Mouse (Mus musculus) myocyte (in vitro differentiated cells): ENCODE data around the gene Acoxl.

Source experiments
- E2F4 ChIP-seq: IDR thresholded peaks from one replicate; pipeline ENCODE4 v1.6.1; 2011; ENCODE audit warnings: mild to moderate bottlenecking, control low read depth, moderate library complexity; ENCODE audit not compliant: insufficient read depth
- MAX ChIP-seq: IDR thresholded peaks from one replicate; pipeline ENCODE4 v1.6.1; 2011; ENCODE audit warnings: low read depth, mild to moderate bottlenecking, control low read depth
- MYOD1 ChIP-seq, 3 experiments: IDR thresholded peaks; one replicate each; pipeline ENCODE4 v1.6.1; 2011; ENCODE audit warnings: control low read depth in 2 of 3, low read depth in 2 of 3, mild to moderate bottlenecking in 2 of 3, moderate library complexity in 1 of 3; ENCODE audit not compliant: insufficient read length in 2 of 3, control insufficient read depth in 1 of 3
- MYOG ChIP-seq, 3 experiments: IDR thresholded peaks; one replicate each; pipeline ENCODE4 v1.6.1; 2011; ENCODE audit warnings: control low read depth in 2 of 3, low read depth in 2 of 3, mild to moderate bottlenecking in 2 of 3; ENCODE audit not compliant: insufficient read length in 2 of 3, control insufficient read depth in 1 of 3, insufficient read depth in 1 of 3
- POLR2A ChIP-seq: IDR thresholded peaks from one replicate; pipeline ENCODE4 v1.6.1; 2011; ENCODE audit warnings: low read depth, mild to moderate bottlenecking, control low read depth, moderate library complexity; ENCODE audit not compliant: insufficient read length
- POLR2AphosphoS2 ChIP-seq: IDR thresholded peaks from one replicate; pipeline ENCODE4 v1.6.1; 2011; ENCODE audit warnings: low read depth, control low read depth; ENCODE audit not compliant: insufficient read length
- REST ChIP-seq: IDR thresholded peaks from one replicate; pipeline ENCODE4 v1.6.1; 2011; ENCODE audit warnings: mild to moderate bottlenecking, control low read depth, moderate library complexity; ENCODE audit not compliant: insufficient read depth, insufficient read length
- TCF12 ChIP-seq: IDR thresholded peaks from one replicate; pipeline ENCODE4 v1.6.1; 2011; ENCODE audit warnings: mild to moderate bottlenecking, control low read depth; ENCODE audit not compliant: poor library complexity, insufficient read depth, severe bottlenecking
- USF1 ChIP-seq: IDR thresholded peaks from one replicate; pipeline ENCODE4 v1.6.1; 2011; ENCODE audit warnings: low read depth, mild to moderate bottlenecking, control low read depth, moderate library complexity

GRCm38 (mm10) chr2:128132635-128133034, 294.0 kb downstream of the Acoxl start:
- no peak for TF ChIP-seq MAX
- TF ChIP-seq POLR2A: no peak
- TF ChIP-seq MYOD1 (IDR thresholded peaks at IDR 0.05; ENCODE audit: control insufficient read depth in 1 of 3, insufficient read length in 2 of 3, low read depth in 2 of 3): no peak
- no peak for TF ChIP-seq MYOG (IDR thresholded peaks at IDR 0.05; ENCODE audit: control insufficient read depth in 1 of 3, insufficient read depth in 1 of 3, insufficient read length in 2 of 3, low read depth in 2 of 3)
- TF ChIP-seq REST: no peak
- TF ChIP-seq USF1: no peak
- no peak for TF ChIP-seq TCF12
- no peak for TF ChIP-seq POLR2AphosphoS2
- no peak for TF ChIP-seq E2F4
